Mouse (Mus musculus) layer of hippocampus, postnatal 10 days (tissue): ENCODE measurements around the gene Trmt10a. TPM values are rescaled to one million over a fixed set of nuclear protein-coding genes. Genes with fewer than 3 reads are reported as not detected.
A peak's percentile ranks its signal among the peaks of the same experiment; 100 is the strongest.

Experiments used
- DNase-seq, 2 experiments: peaks; one replicate each; pipeline ENCODE4 v3.0.0; 2021; ENCODE audit warnings: low spot score in 2 of 2
- long read RNA-seq: library from polyadenylated mRNA; stranded (forward); transcript quantifications from one replicate; pipeline ENCODE4 v2.0.0, GENCODE M21; 2023
- total RNA-seq, 2 experiments: library from RNA; stranded (reverse); gene quantifications; 2 replicates each; pipeline ENCODE4 v1.2.3; 2021

Gene Trmt10a
- 1 to 10 TPM; 8.0 to 9.3 TPM for total RNA-seq
- long read RNA-seq, full-length matches to known transcripts: 4 of 6 reads
- long read RNA-seq, partial matches to known transcripts: 0 of 6 reads
- long read RNA-seq, other reads (novel, unspliced or antisense): 2 of 6 reads

DNA sequence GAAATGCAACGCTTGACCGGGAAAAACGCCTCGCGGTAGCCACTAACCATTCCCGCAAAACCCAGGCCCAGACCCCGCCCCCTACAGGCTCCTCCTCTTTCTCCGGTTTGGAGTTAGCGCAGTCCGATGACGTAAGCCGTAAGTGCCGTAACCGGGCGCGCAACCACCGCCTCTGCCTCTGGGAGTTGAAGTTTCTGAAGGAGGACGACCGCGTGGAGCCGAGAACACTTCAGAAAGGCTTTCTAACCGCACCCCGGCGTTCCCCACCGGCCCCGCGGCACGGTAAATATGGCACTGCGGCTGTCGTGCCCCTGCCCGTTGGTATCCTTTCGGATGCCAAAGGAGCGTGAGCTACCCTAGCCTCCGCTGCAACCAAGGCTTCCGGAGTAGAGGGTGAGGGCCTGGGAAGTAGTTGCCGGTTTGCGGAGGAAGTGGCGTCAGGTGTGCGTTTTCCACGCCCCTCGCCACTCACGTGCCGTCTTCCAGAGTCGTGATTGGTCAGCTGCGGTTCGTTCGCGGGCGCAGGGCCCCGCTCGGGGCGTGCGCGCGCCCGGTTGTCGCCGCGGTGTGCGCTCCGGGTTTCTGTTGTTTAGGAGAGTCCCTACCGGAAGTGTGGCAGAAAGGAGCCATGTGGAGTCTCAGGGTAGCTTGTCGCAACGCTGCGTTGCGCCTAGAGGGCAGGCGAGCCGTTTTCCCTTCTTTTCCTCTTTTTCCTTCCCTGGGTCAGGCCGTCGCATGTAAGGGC, at the start of gene Trmt10a:
Gene Trmt10a (plus strand): TSS at position 134 of the 745 bp plus-strand sequence.
- peak; percentile 98 for DNase-seq

DNA sequence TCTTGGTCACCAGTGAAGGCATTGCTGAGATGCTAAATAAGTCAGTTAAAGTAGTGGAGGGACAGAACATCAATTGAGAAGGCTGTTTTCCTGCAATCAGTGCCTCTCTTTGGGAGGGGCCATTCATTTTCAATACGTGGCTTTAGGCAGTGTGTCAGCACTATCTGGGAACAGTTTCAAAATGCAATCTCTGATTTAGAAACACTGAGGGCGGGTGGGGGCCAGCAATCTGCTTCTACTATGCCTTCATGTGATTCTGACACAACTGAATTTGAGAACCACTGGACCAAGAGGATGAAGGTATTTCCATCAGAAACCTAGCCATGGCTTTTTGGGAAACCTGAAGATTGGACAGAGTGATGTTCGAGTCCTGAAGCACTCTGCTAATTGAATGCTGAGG, 47.9 kb upstream of the Trmt10a start:
- DNase-seq: peak; percentile 22 to 39

DNA sequence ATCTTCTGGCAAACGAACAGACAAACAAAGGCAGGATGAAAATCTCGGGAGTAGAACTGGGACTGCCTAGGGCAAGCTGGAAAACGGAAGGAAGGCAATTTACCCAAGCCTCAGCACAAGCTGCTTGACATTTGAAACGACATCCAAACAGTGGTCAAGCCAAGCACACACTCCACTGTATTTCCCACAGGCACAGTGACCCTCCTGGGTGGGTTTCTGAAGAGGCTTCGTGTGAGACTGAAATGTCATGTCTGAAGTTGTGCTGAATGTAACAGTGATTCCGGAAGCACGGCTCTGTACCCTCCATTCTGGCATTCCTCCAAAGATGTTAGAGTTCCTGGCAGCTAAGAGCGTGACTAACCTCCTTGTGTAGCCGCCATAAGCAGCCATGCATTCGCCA, 47.5 kb upstream of the Trmt10a start:
- DNase-seq: peak; percentile 16 to 19

DNA sequence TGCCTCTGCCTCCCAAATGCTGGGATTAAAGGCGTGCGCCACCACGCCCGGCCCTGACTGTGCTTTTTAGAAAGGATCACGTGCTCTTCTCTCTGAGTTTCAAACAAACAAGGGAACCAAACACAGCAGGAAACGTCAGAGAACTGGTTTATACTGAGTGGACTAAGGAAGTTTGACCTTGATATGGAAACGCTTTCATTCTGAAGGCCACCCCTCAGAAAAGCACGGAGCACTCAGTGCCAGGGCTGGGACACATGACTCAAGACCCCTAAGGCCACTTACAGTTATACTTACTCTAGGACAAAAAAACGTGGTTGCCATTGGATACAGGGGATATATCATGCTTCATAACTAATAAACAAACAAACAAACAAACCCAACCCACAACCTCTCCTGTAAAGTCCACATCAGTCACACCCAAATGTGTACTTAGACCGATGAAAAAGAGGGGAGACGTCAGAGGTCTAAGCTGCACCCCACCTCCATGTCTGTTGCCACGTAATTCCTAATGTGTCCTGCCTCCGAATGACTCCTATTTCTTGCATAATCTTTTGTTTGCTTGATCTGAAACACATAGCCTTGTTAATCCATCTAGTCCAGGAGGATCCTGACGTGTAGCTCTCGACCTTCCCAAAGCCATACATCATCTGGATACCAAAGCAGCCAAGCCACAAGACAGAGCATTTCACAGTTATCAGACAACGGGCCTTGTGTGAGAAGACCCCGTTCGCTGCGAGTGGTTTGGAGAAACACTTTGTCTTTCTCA, 46.8 kb upstream of the Trmt10a start:
- DNase-seq: no peak

DNA sequence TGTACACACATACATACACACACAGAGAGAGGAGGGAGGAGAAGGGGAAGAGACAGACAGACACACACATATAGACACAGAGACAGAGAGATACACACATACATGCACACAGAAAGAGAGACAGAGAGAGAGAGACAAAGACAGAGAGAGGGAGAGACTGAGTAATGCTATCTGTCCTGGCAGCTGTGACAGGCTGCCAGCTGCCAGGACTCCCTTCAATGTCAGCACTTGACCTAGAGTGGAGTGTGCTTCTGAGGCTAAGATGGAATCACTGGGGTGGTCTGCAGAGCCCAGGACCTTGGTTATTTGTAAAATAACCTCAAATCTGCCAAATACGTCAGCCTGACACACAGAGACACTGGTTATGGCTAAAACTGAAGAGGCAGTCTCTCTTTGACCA, 45.5 kb upstream of the Trmt10a start:
- DNase-seq: no peak

DNA sequence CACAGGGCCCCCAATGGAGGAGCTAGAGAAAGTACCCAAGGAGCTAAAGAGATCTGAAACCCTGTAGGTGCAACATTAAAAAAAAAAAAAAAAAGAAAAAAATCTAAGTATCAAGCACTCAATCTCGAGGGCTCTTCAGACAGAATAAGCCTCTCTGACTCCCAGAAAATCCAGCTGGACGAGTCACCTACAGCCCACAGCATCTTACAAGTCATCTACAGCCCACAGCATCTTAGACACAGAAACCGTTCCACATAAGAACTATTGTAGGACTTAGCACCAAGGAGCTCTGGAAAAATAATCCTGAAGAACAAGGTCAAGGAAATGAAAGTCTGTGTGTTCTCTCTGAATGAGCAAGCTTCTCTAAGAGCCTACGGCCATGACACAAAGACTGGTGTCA, 41.3 kb upstream of the Trmt10a start:
- no peak for DNase-seq

DNA sequence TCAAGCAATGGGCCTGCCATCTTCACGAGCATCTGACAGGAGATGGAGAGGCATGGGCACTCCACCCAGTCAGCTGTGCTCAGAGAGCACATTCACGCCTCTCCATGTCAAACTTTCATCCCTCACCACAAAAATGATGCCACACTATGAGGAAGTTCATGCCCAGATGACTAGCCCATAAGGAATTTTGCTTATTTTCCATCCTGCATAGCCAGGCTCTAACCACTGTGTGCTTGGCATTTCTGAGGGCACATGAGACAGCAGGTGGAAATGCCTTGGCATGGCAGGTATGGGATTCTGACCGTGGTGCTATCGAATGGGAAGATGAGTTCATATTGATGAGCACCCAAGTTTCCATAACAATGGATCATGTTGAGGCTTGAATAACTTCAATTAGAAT, 39.6 kb upstream of the Trmt10a start:
- DNase-seq: no peak

DNA sequence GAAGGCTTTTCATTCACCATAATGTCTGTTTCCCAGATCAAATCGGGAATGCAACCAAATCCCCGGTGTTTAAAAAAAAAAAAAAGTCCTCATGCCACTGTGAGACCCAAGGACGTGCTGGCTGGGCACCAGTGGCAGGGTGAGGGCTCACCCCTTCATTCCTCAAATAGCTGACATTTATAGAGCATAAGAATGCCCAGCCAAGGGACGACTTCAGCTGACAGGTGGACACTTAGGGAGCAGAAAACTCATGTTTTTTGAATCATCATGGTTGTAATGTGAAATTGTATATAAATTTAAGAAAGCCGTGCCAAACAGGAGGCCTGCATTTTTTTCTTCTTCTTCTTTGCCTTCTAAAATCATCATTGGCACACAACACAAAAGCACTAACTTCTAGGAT, 38.2 kb upstream of the Trmt10a start:
- DNase-seq: no peak

DNA sequence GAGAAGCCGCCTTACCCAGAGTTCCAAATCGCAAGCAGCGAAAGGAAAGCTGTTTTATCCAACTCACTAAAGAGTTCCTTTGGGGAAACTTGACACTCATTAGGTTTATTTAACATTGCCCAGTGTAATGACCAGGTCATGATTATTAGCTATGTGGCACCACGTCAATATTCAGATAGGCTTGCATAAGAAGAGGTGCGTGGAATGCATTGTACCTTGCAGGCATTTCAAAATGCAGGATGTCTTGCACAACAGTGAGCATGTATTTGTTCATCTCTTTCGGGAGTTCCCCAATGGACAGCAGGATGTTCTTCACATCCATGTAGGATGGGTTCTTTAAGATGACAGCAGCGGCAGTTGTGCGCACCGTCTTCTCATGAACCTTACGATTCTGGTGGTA, 36.4 kb upstream of the Trmt10a start:
- no peak for DNase-seq

DNA sequence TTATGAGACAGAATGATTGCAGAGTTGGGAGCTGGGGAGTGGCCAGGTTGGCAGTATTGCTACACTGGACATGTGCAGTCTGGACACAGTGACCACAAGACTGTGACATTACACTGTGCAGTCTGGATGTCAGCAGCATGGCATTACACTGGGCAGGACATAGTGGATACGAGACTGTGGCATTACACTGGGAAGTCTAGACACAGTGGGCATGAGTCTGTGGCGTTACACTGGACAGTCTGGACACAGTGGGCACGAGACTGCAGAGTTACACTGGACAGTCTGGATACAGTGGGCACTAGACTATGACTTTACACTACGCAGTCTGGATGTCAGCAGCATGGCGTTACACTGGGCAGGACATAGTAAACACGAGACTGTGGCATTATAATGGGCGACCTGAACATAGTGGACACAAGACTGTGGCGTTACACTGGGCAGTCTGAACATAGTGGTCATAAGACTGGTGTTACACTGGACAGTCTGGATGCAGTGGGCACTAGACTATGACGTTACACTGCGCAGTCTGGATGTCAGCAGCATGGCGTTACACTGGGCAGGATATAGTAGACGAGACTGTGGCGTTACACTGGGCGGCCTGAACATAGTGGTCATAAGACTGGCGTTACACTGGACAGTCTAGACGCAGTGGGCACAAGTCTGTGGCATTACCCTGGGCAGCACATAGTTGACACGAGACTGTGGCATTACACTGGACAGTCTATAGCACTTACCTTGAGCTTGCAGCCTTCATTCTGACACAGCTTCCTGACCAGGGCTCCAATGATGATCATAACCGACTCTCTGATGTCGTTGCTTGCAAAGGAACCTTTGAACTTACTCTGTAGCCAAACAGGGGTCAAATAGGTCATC, 32.1 kb upstream of the Trmt10a start:
- no peak for DNase-seq

DNA sequence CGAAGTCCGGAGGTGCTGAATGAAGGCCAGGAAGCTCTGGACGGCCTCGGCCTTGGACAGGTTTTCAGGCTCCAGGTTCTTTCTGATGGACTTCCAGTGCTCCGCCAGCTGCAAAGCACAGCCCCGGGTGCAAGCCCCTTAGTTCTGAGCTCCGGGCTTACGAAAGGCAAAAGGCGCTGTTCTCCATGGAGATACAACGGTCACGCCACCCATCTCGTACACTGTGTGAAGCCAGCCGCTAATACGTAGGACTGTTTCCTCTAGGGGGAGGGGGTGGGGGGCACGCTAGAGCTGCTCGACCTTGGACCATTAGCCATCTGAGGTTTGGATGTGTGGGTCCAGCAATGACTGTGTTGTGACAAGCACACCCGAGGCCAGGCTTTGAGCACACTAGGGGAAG, 29.1 kb upstream of the Trmt10a start:
- DNase-seq: no peak

DNA sequence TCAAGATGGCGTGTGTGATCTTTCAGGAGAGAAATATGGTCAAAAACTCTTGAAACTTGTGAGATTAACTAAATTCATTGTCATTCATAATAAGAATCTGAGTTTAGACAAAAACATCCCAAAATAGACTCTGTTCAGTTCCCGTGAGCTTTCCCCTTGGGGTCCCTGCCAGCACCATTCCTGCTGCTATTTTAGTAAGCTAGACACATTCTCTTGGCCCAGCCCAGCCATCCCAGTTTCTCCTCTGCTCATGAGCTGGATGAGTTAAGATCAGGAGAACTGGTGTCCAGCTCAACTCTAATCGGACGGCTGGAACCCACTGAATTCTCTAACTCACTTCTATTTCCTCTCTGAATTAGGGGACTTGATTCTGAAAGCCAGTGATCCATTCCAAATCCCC, 26.4 kb upstream of the Trmt10a start:
- DNase-seq: no peak

DNA sequence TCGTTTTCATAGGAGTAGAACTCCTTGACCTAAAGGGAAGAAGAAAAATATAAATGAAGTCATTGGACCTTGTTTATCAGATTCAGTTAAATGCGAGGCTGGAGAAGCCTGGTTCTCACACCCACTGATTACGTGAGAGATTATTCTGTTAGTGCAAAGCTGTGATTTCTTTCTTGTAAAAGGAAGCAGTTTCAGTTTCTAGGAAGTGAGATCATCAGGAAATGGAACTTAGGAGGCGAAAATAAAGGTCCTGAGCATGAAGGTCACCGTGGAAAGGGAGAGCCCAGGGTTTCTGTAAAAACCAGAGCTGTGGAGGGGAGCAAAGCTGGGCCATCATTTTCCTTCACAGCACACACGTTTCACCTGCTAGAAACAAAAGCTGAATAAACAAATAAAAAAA, 24.9 kb upstream of the Trmt10a start:
- DNase-seq: no peak

DNA sequence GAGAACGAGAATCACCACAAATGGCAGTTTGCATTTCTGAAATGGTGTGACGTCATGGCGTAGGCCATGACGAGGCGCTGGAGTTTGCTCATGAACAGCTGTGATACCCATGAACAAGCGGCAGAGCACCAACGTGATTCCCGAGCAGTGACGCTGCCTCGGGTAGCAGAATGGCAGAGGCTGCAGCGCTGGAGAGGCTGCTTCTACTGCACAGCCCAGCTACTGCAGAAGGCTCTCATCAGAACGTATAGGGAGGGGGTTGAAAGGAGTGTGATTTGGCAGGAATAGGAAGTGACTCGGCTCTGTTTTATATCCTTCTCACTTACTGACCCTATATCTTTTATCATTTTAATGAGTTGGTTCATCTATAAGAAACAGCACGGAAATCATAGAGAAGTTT, 24.4 kb upstream of the Trmt10a start:
- DNase-seq: no peak

DNA sequence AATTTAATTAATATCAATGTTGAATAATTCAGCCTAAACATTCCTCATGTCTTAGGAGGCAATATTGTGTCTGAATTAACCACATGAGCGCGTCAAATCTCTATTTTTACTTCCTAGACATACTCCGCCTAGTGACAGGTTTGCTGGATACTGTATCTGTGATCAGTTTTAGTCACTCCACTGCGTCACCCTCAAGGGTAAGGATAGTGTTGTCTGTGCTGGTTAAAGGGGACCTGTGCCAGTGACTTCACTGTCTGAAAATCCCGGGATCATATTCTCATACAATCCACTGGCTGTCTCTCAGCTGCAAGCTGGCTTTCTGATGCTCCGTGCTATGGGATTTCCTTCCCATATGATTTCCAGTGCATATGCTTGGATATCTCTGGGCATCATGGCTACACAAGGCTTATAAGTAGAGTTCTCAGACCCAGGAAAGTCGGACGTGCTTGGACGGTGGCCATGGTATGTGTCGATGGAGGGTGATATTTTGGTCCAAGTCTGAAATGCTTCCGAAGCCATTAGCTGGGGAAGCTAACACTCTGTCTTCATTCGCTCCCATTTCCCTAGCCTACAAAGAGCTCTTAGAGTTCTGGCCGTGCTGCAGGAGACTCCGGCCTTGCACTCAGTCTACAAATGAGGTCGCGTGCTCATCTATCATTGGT, 23.7 kb upstream of the Trmt10a start:
- DNase-seq: no peak

DNA sequence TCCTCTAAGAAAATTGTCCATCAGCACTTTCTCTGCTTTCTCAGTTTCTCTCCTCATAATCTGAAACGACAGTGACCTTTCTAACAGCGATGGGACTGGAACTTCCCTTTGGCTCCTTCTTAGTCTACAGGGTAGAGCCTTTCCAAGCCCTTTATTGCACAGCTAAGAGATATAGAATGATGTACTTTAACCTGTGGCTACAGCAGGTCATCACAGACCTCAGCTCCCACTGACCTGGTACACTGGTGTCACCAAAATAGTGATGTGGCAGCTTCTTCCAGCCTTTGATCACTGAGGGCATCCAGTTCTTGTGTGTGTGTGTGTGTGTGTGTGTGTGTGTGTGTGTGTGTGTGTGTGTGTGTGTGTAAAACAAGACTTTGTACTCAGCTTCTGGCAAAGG, 21.8 kb upstream of the Trmt10a start:
- DNase-seq: no peak

DNA sequence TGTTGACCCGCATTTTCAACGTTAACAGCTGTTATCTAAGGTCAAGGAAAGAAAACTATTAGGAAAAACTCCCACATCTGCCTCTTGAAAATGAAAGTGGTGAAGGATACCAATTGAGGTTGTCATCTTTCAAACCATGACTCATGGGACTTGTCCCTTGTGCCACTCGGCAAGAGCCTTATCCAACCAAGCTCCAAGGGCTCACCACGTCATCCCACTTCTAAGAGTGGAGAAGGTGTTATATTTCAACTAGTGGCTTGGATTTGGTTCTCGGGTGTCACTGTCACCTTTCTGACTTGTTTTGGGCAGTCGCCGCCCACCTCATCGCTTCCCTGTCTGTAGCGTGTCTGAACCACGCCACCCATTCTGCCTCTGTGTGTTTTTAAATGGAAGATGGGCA, 19.4 kb upstream of the Trmt10a start:
- DNase-seq: no peak

DNA sequence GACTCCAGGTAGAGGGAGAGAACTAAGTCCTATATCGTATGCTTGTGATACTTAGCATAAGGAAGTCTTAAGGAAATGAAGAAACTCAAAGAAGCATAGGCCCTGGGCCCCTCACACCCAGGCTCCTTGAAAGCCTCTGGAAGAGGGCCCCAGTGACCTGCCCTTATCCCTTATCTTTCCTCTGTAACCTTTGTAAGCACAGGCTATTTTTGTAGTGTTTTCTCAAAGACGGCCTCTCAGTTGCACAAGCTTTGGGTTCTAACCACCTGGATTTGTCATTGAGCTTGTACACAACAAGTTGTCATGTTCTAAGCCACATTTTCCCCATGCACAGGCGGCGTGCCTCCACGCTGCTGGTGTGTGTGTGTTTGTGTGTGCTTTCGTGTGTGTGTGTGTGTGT, 14.1 kb upstream of the Trmt10a start:
- no peak for DNase-seq

DNA sequence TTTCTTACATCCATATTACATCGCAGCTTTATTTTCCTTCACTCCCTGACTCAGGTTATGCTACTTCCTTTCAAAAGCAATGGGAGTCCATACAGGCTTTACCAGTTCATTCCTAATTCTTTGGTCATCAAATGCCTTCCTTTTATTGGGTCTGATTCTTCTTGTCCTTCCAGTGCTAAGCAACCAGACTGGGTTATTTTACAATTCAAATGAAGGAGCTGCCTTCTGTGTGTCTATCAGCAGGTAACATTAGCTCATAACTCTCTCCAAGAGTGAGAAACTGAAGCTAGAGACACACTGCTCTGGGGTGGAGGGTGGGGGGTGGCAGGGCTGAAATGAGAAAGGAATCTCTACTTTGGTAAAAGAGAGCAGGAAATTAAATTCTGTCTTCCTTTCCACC, 12.6 kb upstream of the Trmt10a start:
- DNase-seq: no peak

DNA sequence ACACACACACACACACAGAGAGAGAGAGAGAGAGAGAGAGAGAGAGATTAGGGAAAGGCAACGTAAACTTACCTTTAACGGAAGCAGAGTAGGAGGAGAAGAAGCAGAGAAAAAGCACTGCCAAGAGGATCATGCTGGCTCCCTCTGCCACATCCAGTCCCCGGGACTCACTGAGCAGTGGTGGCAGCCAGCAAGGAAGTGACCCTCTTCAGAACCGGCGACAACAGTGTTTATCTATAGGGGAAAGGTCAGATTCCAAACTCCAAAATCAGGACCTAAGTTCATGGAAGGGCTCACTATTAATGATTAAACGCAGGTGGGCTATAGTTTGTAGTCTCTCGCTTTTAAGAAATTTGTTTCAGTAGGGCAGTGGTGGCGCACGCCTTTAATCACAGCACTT, 12.1 kb upstream of the Trmt10a start:
- no peak for DNase-seq

DNA sequence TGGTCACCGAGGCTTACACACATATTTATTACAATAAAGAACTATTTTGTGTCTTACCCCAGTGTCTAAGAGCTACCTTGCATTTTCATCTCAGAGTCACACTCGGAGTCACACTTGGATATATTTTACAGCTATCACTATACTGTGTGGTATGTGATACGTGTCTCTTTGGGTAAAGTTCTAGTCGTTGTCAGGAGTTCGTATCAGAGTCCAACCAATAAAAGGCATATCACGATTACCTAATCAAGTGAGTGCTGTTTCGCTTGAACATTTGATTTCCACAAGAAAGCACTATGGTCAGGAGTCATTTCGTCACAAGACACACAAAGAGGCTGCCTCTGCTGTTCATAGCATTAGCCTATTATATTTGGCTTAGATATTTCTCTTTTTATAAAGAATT, 9.8 kb upstream of the Trmt10a start:
- no peak for DNase-seq
